ENCODE assay signal across 40 mouse cellular contexts in genomic region chr10:85971826-85972225, GRCm38 (mm10). TPM values are rescaled to one million over a fixed set of nuclear protein-coding genes. Genes with fewer than 3 reads are reported as not detected.
"Had no signal": no experiment of that assay in that cellular context is flagged by ENCODE, and none has a peak within 500 bp of the region (broad histone marks: within the 10 kb centered on the region; RNA-seq: fewer than 3 reads in every experiment).

No protein-coding gene starts in this region.

- H3K27me3 ChIP-seq: limb, embryonic 13.5 days; limb, embryonic 15.5 days; liver, embryonic 13.5 days; liver, embryonic 15.5 days; lung, embryonic 15.5 days; midbrain, embryonic 12.5 days; midbrain, embryonic 13.5 days; midbrain, embryonic 15.5 days; neural tube, embryonic 12.5 days had no signal

- H3K4me3 ChIP-seq: limb, embryonic 10.5 days; limb, embryonic 12.5 days; limb, embryonic 13.5 days; limb, embryonic 15.5 days; liver, embryonic 12.5 days; liver, embryonic 13.5 days; liver, embryonic 15.5 days; lung, embryonic 15.5 days; megakaryocyte, embryonic 14.5 days; midbrain, embryonic 10.5 days; midbrain, embryonic 12.5 days; midbrain, embryonic 13.5 days; midbrain, embryonic 15.5 days; myocyte; neural tube, embryonic 12.5 days had no signal

- DNase-seq: left cerebral cortex, postnatal 4 days; liver; liver, embryonic 13.5 days; liver, postnatal 0 days; lung, adult 18-20 months; lung, adult 2 months; lung, embryonic 14.5 days; lung, postnatal 10 days; lung, postnatal 14 days; lung, postnatal 36 days; lung, postnatal 4 days; midbrain, embryonic 14.5 days had no signal

- H3K4me1 ChIP-seq: limb, embryonic 12.5 days; limb, embryonic 13.5 days; limb, embryonic 15.5 days; liver, embryonic 12.5 days; liver, embryonic 13.5 days; liver, embryonic 15.5 days; lung, embryonic 15.5 days; midbrain, embryonic 10.5 days; midbrain, embryonic 12.5 days; midbrain, embryonic 13.5 days; midbrain, embryonic 15.5 days; neural tube, embryonic 12.5 days had no signal

- H3K36me3 ChIP-seq: limb, embryonic 10.5 days; limb, embryonic 12.5 days; limb, embryonic 13.5 days; limb, embryonic 15.5 days; liver, embryonic 12.5 days; liver, embryonic 13.5 days; liver, embryonic 15.5 days; lung, embryonic 15.5 days; midbrain, embryonic 10.5 days; midbrain, embryonic 12.5 days; midbrain, embryonic 13.5 days; midbrain, embryonic 15.5 days; neural tube, embryonic 12.5 days had no signal

- H3K27ac ChIP-seq: limb, embryonic 10.5 days; limb, embryonic 12.5 days; limb, embryonic 13.5 days; liver, embryonic 12.5 days; liver, embryonic 13.5 days; liver, embryonic 14.5 days; liver, embryonic 15.5 days; lung, embryonic 15.5 days; macrophage; midbrain, embryonic 10.5 days; midbrain, embryonic 12.5 days; midbrain, embryonic 13.5 days; midbrain, embryonic 15.5 days; neural tube, embryonic 12.5 days had no signal

- H3K9me3 ChIP-seq: limb, embryonic 10.5 days; limb, embryonic 13.5 days; limb, embryonic 15.5 days; liver, embryonic 12.5 days; liver, embryonic 13.5 days; liver, embryonic 15.5 days; lung, embryonic 15.5 days; midbrain, embryonic 12.5 days; midbrain, embryonic 15.5 days; neural tube, embryonic 12.5 days had no signal

RNA-seq across cellular contexts. Expression of gene Bpifc, which starts 39.9 kb away (rescaled TPM):
- total RNA-seq: left cerebral cortex, postnatal 10 days; left cerebral cortex, postnatal 14 days; left cerebral cortex, postnatal 25 days; left cerebral cortex, postnatal 4 days; liver, adult 2 months; megakaryocyte-erythroid progenitor cell, adult 5-6 weeks; monocyte, adult 5-6 weeks had no signal
- polyA plus RNA-seq: limb, embryonic 10.5 days; liver, adult 2 months; liver, embryonic 11.5 days; liver, embryonic 12.5 days; liver, embryonic 13.5 days; liver, postnatal 0 days; macrophage; midbrain, embryonic 12.5 days; midbrain, embryonic 13.5 days; midbrain, embryonic 14.5 days; midbrain, embryonic 15.5 days; midbrain, embryonic 16.5 days; myocyte; neural tube, embryonic 11.5 days; neural tube, embryonic 12.5 days had no signal

RNA-seq across cellular contexts. Expression of gene Ascl4, which starts 44.3 kb away (rescaled TPM):
- total RNA-seq: left cerebral cortex, postnatal 25 days; left cerebral cortex, postnatal 4 days; liver, adult 2 months; megakaryocyte progenitor cell, adult 5-6 weeks; megakaryocyte, adult 5-6 weeks; megakaryocyte-erythroid progenitor cell, adult 5-6 weeks; monocyte, adult 5-6 weeks had no signal
- polyA plus RNA-seq: liver, embryonic 11.5 days; liver, embryonic 12.5 days; liver, embryonic 13.5 days; liver, embryonic 14.5 days; liver, embryonic 15.5 days; liver, embryonic 16.5 days; liver, postnatal 0 days; macrophage; myocyte had no signal
